Mouse (Mus musculus) CH12.LX (cell line): ENCODE measurements around the gene Dnm3. TPM values are rescaled to one million over a fixed set of nuclear protein-coding genes. Genes with fewer than 3 reads are reported as not detected.

Experiments
- DNase-seq: peaks from one replicate; pipeline ENCODE4 v3.0.0-alpha.2; 2013; ENCODE audit errors: extremely low read depth
- H3K27ac ChIP-seq: 2 replicates; pipeline ENCODE4 v1.5.1; 2012; ENCODE audit warnings: low read depth, mild to moderate bottlenecking, control low read depth, moderate library complexity; ENCODE audit not compliant: insufficient read depth
- H3K27me3 ChIP-seq: replicated peaks from 2 replicates; pipeline ENCODE3; 2012; ENCODE audit warnings: inconsistent platforms
- H3K36me3 ChIP-seq, 2 experiments: replicated peaks in 1 of 2; 2 replicates each; pipeline versions ENCODE3 to v1.6.1; 2012; ENCODE audit warnings: inconsistent platforms in 1 of 2, low read length in 1 of 2, mild to moderate bottlenecking in 1 of 2, mixed read lengths in 1 of 2, moderate library complexity in 1 of 2; ENCODE audit not compliant: control insufficient read depth in 1 of 2, insufficient read depth in 1 of 2
- H3K4me1 ChIP-seq, 2 experiments: 2 replicates each; pipeline ENCODE4 v1.6.1; 2012; ENCODE audit warnings: inconsistent platforms in 1 of 2, moderate library complexity in 1 of 2; ENCODE audit not compliant: insufficient read depth in 2 of 2, control insufficient read depth in 1 of 2
- H3K4me2 ChIP-seq: 2 replicates; pipeline ENCODE4 v1.6.1; 2012; ENCODE audit warnings: low read depth, mild to moderate bottlenecking, control low read depth; ENCODE audit not compliant: poor library complexity, insufficient read depth, severe bottlenecking
- H3K4me3 ChIP-seq, 3 experiments: fragments of 150-350 bp in 1 of 3; sonication (generic) in 1 of 3; replicated peaks in 1 of 3; 2 replicates each; pipeline versions ENCODE3 to v1.5.1; 2011 to 2012; ENCODE audit warnings: low read depth in 2 of 3, low read length in 2 of 3, mild to moderate bottlenecking in 2 of 3, moderate library complexity in 2 of 3, control low read depth in 1 of 3, improper control_type of control experiment in 1 of 3, inconsistent platforms in 1 of 3, mixed read lengths in 1 of 3; ENCODE audit not compliant: poor library complexity in 1 of 3
- H3K79me2 ChIP-seq: replicated peaks from 2 replicates; pipeline ENCODE4 v1.6.1; 2012; ENCODE audit warnings: mild to moderate bottlenecking, moderate library complexity; ENCODE audit not compliant: control insufficient read depth, poor library complexity, insufficient read depth, severe bottlenecking; ENCODE audit errors: extremely low read depth
- H3K9ac ChIP-seq: 2 replicates; pipeline ENCODE4 v1.6.1; 2012; ENCODE audit warnings: low read depth, mild to moderate bottlenecking, control low read depth, moderate library complexity; ENCODE audit not compliant: insufficient read depth
- H3K9me3 ChIP-seq: replicated peaks from 2 replicates; pipeline ENCODE3; 2012; ENCODE audit warnings: low read length, inconsistent platforms, mixed read lengths
- BHLHE40 ChIP-seq: IDR thresholded peaks from 2 replicates; pipeline ENCODE4 v1.6.1; 2011; ENCODE audit warnings: mild to moderate bottlenecking, low read depth, low read length, improper control_type of control experiment
- CHD1 ChIP-seq: IDR thresholded peaks from 2 replicates; pipeline ENCODE4 v1.6.1; 2012; ENCODE audit warnings: low read depth, low read length, improper control_type of control experiment, inconsistent platforms
- CHD2 ChIP-seq: IDR thresholded peaks from 2 replicates; pipeline ENCODE4 v1.6.1; 2011; ENCODE audit warnings: low read length, improper control_type of control experiment
- E2F4 ChIP-seq: IDR thresholded peaks from 2 replicates; pipeline ENCODE4 v1.6.1; 2011; ENCODE audit warnings: low read depth, low read length, improper control_type of control experiment; ENCODE audit not compliant: insufficient replicate concordance
- ELF1 ChIP-seq: IDR thresholded peaks from 2 replicates; pipeline ENCODE4 v1.6.1; 2014; ENCODE audit warnings: low read depth, mild to moderate bottlenecking, inconsistent platforms, low read length, improper control_type of control experiment
- EP300 ChIP-seq: IDR thresholded peaks from 2 replicates; pipeline ENCODE4 v1.6.1; 2011; ENCODE audit warnings: low read length, improper control_type of control experiment
- MAZ ChIP-seq: IDR thresholded peaks from 2 replicates; pipeline ENCODE4 v1.6.1; 2012; ENCODE audit warnings: low read depth, mild to moderate bottlenecking, inconsistent platforms, low read length, improper control_type of control experiment, moderate library complexity
- MEF2A ChIP-seq: IDR thresholded peaks from 2 replicates; pipeline ENCODE4 v1.6.1; 2014; ENCODE audit warnings: low read depth, mild to moderate bottlenecking, inconsistent platforms, low read length, improper control_type of control experiment, borderline replicate concordance
- RCOR1 ChIP-seq: conservative IDR thresholded peaks from 2 replicates; pipeline ENCODE4 v1.6.1; 2012; ENCODE audit warnings: low read depth, mild to moderate bottlenecking, inconsistent platforms, low read length, improper control_type of control experiment
- TCF12 ChIP-seq: IDR thresholded peaks from 2 replicates; pipeline ENCODE4 v1.6.1; 2014; ENCODE audit warnings: low read depth, mild to moderate bottlenecking, inconsistent platforms, low read length, improper control_type of control experiment
- USF2 ChIP-seq: conservative IDR thresholded peaks from 2 replicates; pipeline ENCODE4 v1.6.1; 2011; ENCODE audit warnings: low read depth, low read length, improper control_type of control experiment
- ZC3H11A ChIP-seq: IDR thresholded peaks from 2 replicates; pipeline ENCODE4 v1.6.1; 2012; ENCODE audit warnings: low read depth, mild to moderate bottlenecking, inconsistent platforms, low read length, improper control_type of control experiment
- ZNF384 ChIP-seq: IDR thresholded peaks from 2 replicates; pipeline ENCODE4 v1.6.1; 2012; ENCODE audit warnings: low read depth, low read length, improper control_type of control experiment, inconsistent platforms
- dilution Hi-C: fragments of 300-500 bp; cut with MboI; formaldehyde crosslinking; loops from 2 replicates; pipeline ENCODE4 v1.14.3; 2020; ENCODE audit warnings: low sequenced_read_pairs; ENCODE audit not compliant: extremely low pct_unique_long_range_greater_than_20kb, extremely low pct_ligation_motif_present
- in situ Hi-C: fragments of 300-500 bp; cut with MboI; formaldehyde crosslinking; loops from 3 replicates; pipeline ENCODE4 v1.14.3; 2019; ENCODE audit warnings: low sequenced_read_pairs, low pct_ligation_motif_present, low pct_unique_long_range_greater_than_20kb, mixed read lengths
- polyA plus RNA-seq: library from polyadenylated mRNA; unstranded; fragments of >175 nt; gene quantifications from 2 replicates; pipeline ENCODE4 v1.2.1, GENCODE M21; 2012; ENCODE audit warnings: low read depth; ENCODE audit not compliant: insufficient read length
- total RNA-seq, 2 experiments: library from RNA; depleted of rRNA; stranded (reverse); fragments of 300-350 nt in 1 of 2; fragments of >200 nt in 1 of 2; gene quantifications; 2 replicates each; pipeline ENCODE4 v1.2.3; 2012 to 2014

Gene Dnm3
- total and polyA plus RNA-seq, 3 experiments = 3.6 to 9.5 (median 6.9) TPM

DNA sequence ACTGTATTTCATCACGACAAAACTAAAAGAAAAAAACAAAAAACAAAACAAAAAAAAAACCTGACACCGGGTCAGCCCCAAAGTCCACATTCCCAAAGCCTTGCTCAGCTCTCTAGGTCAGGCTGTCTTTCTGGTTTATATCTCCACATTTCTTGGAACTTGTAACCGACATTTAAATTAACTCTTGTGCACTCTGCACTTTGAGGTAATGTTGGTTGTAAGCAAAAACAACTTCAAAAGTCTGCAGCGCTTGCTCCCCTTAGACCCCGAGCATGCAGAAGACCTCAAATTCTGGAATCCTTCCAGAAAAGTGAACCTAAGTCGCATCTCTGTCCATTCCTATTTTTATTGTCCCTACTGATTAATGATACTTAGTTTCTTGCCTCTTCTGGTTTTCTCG, 297.4 kb downstream of the Dnm3 start:
- no peak overlapping the region for H3K4me3 ChIP-seq
- H3K9me3 ChIP-seq = no peaks in the 10 kb centered on the region
- no peak overlapping the region for H3K4me2 ChIP-seq
- peaks cover 6% of the 10 kb centered on the region; the same call in 1 of the 2 replicates for H3K79me2 ChIP-seq
- no peaks in the 10 kb centered on the region for H3K27me3 ChIP-seq
- dilution Hi-C loops (no loop called here), in situ Hi-C loops (loop anchor here (10.0 kb wide), 2 partner anchors 134 to 176 kb away; no protein-coding TSS in a partner anchor)
- no peaks in the 10 kb centered on the region for H3K36me3 ChIP-seq
- TF ChIP-seq ZC3H11A (no peak), MEF2A (no peak), ELF1 (no peak), RCOR1 (no peak), CHD1 (no peak), E2F4 (no peak), MAZ (no peak)
- H3K4me1 ChIP-seq = peaks cover 14 to 47% of the 10 kb centered on the region in 2 experiments
- no peak overlapping the region for H3K9ac ChIP-seq
- DNase-seq = no peak
- H3K27ac ChIP-seq = no peak overlapping the region

DNA sequence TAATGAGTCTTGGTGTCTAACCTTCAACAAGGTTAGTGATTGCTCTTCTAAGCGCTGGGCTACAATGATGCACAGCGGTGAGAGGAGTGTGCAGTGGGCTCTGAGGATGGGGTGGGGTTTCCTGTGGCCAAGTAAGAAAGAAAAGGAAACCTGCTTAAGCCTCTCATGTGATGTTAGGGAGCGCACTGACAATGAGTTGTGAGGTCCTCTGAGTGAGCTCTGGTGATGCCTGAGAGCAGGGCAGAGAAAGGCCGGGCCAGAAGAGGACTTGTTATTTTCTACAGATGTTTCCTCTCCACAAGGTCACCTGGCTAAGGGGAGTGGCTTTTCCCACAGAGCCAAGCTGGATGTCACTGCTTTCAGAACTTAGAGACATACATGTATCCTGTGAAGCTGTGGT, 298.4 kb downstream of the Dnm3 start:
- no peak overlapping the region for H3K9ac ChIP-seq
- H3K27ac ChIP-seq = no peak overlapping the region
- H3K4me2 ChIP-seq = no peak overlapping the region
- in situ Hi-C loops = no loop called here
- dilution Hi-C loops = no loop called here
- no peaks in the 10 kb centered on the region for H3K9me3 ChIP-seq
- peaks cover 11 to 37% of the 10 kb centered on the region in 2 experiments for H3K4me1 ChIP-seq
- no peaks in the 10 kb centered on the region for H3K36me3 ChIP-seq
- TF ChIP-seq ZNF384 = no peak
- TF ChIP-seq EP300 = no peak
- no peak for TF ChIP-seq TCF12
- TF ChIP-seq BHLHE40 = no peak
- TF ChIP-seq ELF1 = no peak
- no peak for DNase-seq
- H3K27me3 ChIP-seq = no peaks in the 10 kb centered on the region
- H3K79me2 ChIP-seq = peaks cover 2% of the 10 kb centered on the region; the same call in 1 of the 2 replicates
- H3K4me3 ChIP-seq = no peak overlapping the region

DNA sequence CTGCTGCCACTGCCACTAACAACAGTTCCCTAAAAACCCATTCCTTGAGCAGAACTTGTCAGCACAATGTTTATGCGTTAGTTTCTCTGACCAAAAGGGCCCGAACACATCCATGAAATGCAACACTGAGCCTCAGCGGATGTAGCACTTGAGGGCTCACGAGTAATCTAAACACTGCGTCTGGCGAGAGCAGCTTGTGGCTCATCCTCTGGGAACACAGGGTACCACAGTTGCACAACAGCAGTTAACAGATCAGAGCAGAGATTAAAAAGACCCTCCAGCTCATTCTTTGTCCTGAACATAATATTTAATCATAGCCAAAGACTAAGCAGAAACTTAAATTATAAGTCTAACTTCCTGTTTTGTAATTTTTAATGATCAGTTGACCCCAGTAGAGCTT, 305.0 kb downstream of the Dnm3 start:
- dilution Hi-C loops (no loop called here), in situ Hi-C loops (no loop called here)
- no peak overlapping the region for H3K4me2 ChIP-seq
- H3K4me3 ChIP-seq = no peak overlapping the region
- no peaks in the 10 kb centered on the region for H3K27me3 ChIP-seq
- 0 out of 2 replicates have a peak, but pooled peaks cover 2% of the 10 kb centered on the region for H3K79me2 ChIP-seq
- peaks cover 0 to 8% of the 10 kb centered on the region in 2 experiments for H3K36me3 ChIP-seq
- no peak overlapping the region for H3K9ac ChIP-seq
- no peak overlapping the region for H3K27ac ChIP-seq
- TF ChIP-seq CHD2 = no peak
- no peak for TF ChIP-seq ZC3H11A
- no peak for TF ChIP-seq USF2
- H3K9me3 ChIP-seq = no peaks in the 10 kb centered on the region
- DNase-seq = no peak
- H3K4me1 ChIP-seq = peaks cover 6 to 16% of the 10 kb centered on the region in 2 experiments; a peak in 2 of 4 replicates
